Mouse (Mus musculus) fat pad, adult 2 months (tissue): ENCODE results near the gene Sall1.

Experiments used
- DNase-seq: peaks from one replicate; pipeline ENCODE4 v3.0.0-alpha.2; 2011; ENCODE audit warnings: low read depth, low spot score; ENCODE audit errors: extremely low read depth

Gene Sall1

DNA sequence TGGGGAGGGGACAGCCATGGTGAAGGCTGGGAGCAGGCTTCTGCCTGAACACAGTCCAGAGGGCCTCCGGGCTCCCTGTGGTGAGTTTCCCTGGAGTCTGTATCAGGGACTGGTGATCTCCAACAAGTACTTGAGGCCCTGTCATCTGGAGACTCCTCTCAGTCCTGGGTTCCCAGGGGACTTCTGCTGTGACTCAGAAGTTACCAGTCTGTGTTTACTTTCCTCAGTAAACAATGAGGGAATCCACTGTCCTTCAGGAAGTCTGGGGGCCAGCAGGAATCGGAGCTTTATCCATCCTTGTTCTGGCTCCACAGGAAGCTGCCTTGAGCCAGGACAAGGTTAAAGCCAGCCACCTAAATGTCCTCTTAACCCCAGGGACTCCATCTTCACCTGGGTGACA lies 41.8 kb downstream of the Sall1 start:
- no peak for DNase-seq

DNA sequence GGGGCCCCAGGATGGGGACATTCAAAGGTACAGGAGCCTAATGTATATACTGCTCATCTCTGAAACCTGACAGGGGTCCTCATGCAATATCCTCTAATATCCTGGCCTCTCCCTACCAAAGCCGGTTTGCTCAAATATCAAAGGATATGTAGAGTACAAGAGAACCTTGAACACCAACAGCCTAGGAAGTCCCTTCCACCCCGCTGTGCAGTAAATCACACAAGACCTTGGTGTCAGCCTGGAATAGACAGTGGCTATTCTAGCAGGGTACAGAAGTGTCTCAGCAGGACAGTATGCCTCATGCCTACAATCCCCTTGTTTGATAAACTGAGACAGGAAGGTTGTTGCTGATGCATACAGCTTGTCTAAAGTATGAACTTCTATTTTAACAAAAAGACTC lies 46.7 kb downstream of the Sall1 start:
- no peak for DNase-seq

DNA sequence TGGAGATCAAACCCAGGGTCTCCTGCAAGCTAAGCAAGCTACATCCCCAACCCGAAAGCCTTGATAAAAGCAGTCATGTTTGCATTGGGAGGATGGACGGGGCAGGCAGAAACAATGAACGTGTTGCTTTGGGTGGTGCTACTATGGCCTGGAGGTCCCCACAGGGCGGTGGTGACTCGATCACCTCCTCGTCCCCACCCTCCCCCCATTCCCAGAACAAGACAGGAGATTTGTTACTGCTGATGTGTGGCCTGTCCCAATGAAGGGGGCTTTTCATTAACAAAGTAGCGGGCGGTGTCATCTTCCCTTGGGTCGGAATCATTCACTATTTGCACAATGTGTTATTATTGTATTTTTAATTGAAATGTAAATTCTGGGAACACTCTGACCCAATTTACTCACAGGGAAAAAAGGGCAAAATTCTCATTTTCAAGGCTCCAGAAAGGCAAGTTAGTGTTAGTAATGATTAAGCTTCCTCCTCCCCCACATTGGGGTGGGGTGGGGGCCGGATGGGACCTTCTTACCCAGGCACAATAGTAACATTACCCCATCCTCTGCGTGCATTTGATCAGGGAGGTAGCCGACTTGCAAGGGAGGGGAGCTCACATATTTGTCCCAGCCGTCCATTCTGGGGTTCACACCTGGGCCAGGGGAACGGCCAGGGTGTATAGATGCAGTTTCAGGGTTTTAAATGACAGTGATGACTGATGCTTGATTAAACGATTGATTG lies 52.0 kb downstream of the Sall1 start:
- DNase-seq, result no peak

DNA sequence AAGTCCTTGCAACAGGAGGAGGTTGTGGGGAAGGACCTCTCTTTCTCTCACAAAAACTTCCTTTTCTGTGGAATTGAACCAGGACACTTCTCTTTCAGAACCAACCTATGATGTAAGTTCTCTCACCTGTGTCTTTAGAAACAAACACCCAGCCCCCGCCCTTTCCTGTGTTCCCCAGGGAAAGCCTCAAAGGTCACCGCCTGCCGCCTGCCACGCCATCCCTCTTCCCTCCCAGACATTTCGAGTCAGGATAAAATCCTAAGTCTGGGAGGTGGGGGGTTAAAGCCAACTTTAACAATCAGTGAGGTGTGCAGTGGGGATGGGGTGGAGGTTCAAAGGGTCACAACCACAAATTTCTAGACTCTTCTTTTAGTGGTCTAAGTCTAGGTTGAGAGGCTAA lies 52.8 kb downstream of the Sall1 start:
- no peak for DNase-seq

DNA sequence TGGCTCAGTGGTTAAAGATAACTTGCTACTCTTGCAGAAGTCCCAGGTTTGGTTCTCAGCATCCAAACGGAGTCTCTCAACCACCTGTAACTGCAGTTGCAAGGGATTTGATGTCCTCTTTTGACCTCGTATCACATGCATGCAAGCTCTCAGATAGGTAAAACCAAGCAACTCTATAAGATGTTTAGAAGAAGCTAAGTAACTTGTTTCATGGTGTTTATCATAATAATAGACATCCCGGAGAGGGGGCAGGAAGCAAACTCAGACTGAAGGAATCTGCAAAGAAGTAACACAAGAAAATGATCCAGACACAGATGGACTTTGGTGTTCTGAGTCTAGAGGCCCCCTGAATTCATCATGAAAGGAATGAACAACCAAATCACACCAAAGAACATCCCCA lies 55.0 kb downstream of the Sall1 start:
- DNase-seq, result no peak

DNA sequence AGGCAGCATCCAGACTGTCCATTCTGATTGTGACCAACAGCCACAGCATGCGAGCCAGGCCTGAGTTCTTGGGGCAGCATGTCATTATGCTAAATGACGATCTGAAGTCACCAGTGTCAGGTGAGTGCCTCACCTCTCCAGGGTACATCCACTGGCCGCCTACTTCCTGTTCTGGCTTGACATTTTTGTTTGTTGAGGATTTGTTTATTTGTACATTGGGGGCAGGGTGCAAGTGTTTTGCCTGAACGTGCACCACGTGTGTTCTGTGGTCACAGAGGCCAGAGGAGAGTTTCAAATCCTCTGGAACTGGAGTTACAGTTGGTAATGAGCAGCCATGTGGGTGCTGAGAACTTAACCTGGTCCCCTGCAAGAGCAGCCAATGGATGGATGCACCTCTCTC lies 60.5 kb downstream of the Sall1 start:
- DNase-seq, result no peak
